8 mouse cellular contexts compared by ENCODE assay signal in genomic region chr19:19110793-19111427, GRCm38 (mm10). TPM values are rescaled to one million over a fixed set of nuclear protein-coding genes. Genes with fewer than 3 reads are reported as not detected.
A peak's percentile ranks its signal among the peaks of the same experiment; 100 is the strongest.
DNase-seq lines count a peak whose midpoint lies in the region; ATAC-seq and TF ChIP-seq lines count a peak whose summit lies in the region.

Gene Rorb, minus strand, starts transcription at chr19:19111196.

- H3K36me3 ChIP-seq in E14TG2a.4 (ENCODE audit: insufficient read depth, low read length), result no peaks in the 10 kb centered on the region
- H3K36me3 ChIP-seq in forebrain, embryonic 14.5 days (ENCODE audit: control insufficient read depth, insufficient read depth, low read length), result no peaks in the 10 kb centered on the region
- H3K36me3 ChIP-seq in liver, embryonic 13.5 days, result no peaks in the 10 kb centered on the region
- H3K36me3 ChIP-seq in neural tube, embryonic 13.5 days, result no peaks in the 10 kb centered on the region

- peak; percentile 95 for DNase-seq in forebrain, embryonic 14.5 days (ENCODE audit: low spot score)
- DNase-seq in heart, postnatal 10 days, result peak; percentile 87
- peak; percentile 67 to 83 for DNase-seq in kidney, postnatal 36 days
- DNase-seq in liver, embryonic 13.5 days, result peak; percentile 34
- peak; percentile 22 for DNase-seq in thymus, postnatal 25 days

- H3K9me3 ChIP-seq in E14TG2a.4 (ENCODE audit: low read length), result no peaks in the 10 kb centered on the region
- H3K9me3 ChIP-seq in forebrain, embryonic 14.5 days (replicated peaks; ENCODE audit: control insufficient read depth, low read length), result no peaks in the 10 kb centered on the region
- no peaks in the 10 kb centered on the region for H3K9me3 ChIP-seq in liver, embryonic 13.5 days (replicated peaks)
- H3K9me3 ChIP-seq in neural tube, embryonic 13.5 days, result no peaks in the 10 kb centered on the region

- TF ChIP-seq CTCF in E14TG2a.4 (conservative IDR thresholded peaks at IDR 0.05; ENCODE audit: low read length), result no peak

- peak within 1 kb of the TSS; percentile 83 for H3K4me2 ChIP-seq in forebrain, embryonic 14.5 days (ENCODE audit: low read length)
- H3K4me2 ChIP-seq in liver, embryonic 13.5 days, result peak within 1 kb of the TSS; percentile 69
- peak within 1 kb of the TSS; percentile 94 for H3K4me2 ChIP-seq in neural tube, embryonic 13.5 days

- H3K27me3 ChIP-seq in E14TG2a.4 (ENCODE audit: insufficient read depth, low read length), result peaks cover 50% of the 10 kb centered on the region
- H3K27me3 ChIP-seq in forebrain, embryonic 14.5 days (replicated peaks; ENCODE audit: control insufficient read depth, insufficient read depth, low read length), result peaks cover 5% of the 10 kb centered on the region; the same call in 1 of the 2 replicates
- peaks cover 33% of the 10 kb centered on the region for H3K27me3 ChIP-seq in liver, embryonic 13.5 days
- peaks cover 23% of the 10 kb centered on the region for H3K27me3 ChIP-seq in neural tube, embryonic 13.5 days

- peak within 1 kb of the TSS; percentile 64 for H3K9ac ChIP-seq in forebrain, embryonic 14.5 days (ENCODE audit: low read length)
- H3K9ac ChIP-seq in liver, embryonic 13.5 days, result no peak within 1 kb of the TSS
- H3K9ac ChIP-seq in neural tube, embryonic 13.5 days, result peak within 1 kb of the TSS; percentile 76

- H3K27ac ChIP-seq in forebrain, embryonic 14.5 days (ENCODE audit: low read depth, low read length), result peak within 1 kb of the TSS; percentile 65; the same call in 1 of the 2 replicates
- no peak within 1 kb of the TSS for H3K27ac ChIP-seq in liver, embryonic 13.5 days
- H3K27ac ChIP-seq in neural tube, embryonic 13.5 days (replicated peaks), result peak within 1 kb of the TSS; percentile 69

- ATAC-seq in cerebellum, adult (ENCODE audit: insufficient number of reproducible peaks, low FRiP score, low TSS enrichment), result peak; percentile 81
- peak; percentile 98 for ATAC-seq in forebrain, embryonic 14.5 days
- peak; percentile 93 for ATAC-seq in liver, embryonic 13.5 days (ENCODE audit: low read depth)
- ATAC-seq in neural tube, embryonic 13.5 days (ENCODE audit: low read depth), result peak; percentile 97

- under 1% methylated on average over 25 of the region's 25 CpGs for WGBS in forebrain, embryonic 14.5 days
- WGBS in liver, embryonic 13.5 days (ENCODE audit: insufficient replicate concordance), result 0% methylated on average over 25 of the region's 25 CpGs
- under 1% methylated on average over 25 of the region's 25 CpGs for WGBS in neural tube, embryonic 13.5 days

- H3K4me3 ChIP-seq in E14TG2a.4 (replicated peaks; ENCODE audit: low read length), result peak within 1 kb of the TSS; percentile 73
- peak within 1 kb of the TSS; percentile 57 for H3K4me3 ChIP-seq in forebrain, embryonic 14.5 days (ENCODE audit: low read depth, low read length)
- H3K4me3 ChIP-seq in liver, embryonic 13.5 days (replicated peaks), result peak within 1 kb of the TSS; percentile 43
- peak within 1 kb of the TSS; percentile 64 for H3K4me3 ChIP-seq in neural tube, embryonic 13.5 days

- intact Hi-C loops in heart, postnatal 10 days (cut with DNase I), result no loop called here

- peaks cover 22% of the 10 kb centered on the region for H3K4me1 ChIP-seq in E14TG2a.4 (replicated peaks; ENCODE audit: low read depth, low read length)
- H3K4me1 ChIP-seq in forebrain, embryonic 14.5 days (ENCODE audit: control insufficient read depth, insufficient read depth, low read length), result peaks cover 20% of the 10 kb centered on the region
- peaks cover 11% of the 10 kb centered on the region for H3K4me1 ChIP-seq in liver, embryonic 13.5 days (replicated peaks)
- peaks cover 30% of the 10 kb centered on the region for H3K4me1 ChIP-seq in neural tube, embryonic 13.5 days (replicated peaks)

RNA-seq across cellular contexts. Expression of gene Rorb, which starts in this region (rescaled TPM):
- polyA plus RNA-seq in forebrain, embryonic 14.5 days (2014; fragmentation: Nextera tagmentation; extraction: Ambion mirVana), result 6.3 and 11.6 TPM in 2 replicates
- total RNA-seq in heart, postnatal 10 days (2021), result under 1 TPM; 0.14 to 0.47 TPM
- polyA plus RNA-seq in liver, embryonic 13.5 days (2015; fragmentation: Nextera tagmentation; extraction: Ambion mirVana), result 0.01 and 0.03 TPM in 2 replicates
- polyA plus RNA-seq in neural tube, embryonic 13.5 days (2015; fragmentation: Nextera tagmentation; extraction: Ambion mirVana), result 8.0 and 10.2 TPM in 2 replicates

Comparison
In these comparisons a context has a peak if more than half of its experiments do, and no peak if none do; other contexts are left out.
1. Peak in DNase-seq in heart, postnatal 10 days; RNA of the gene not detected or under 1 TPM.
2. Peak in DNase-seq, ATAC-seq, H3K4me3 ChIP-seq and H3K4me2 ChIP-seq in liver, embryonic 13.5 days; RNA of the gene not detected or under 1 TPM.
3. DNase-seq: peak in every context shown above with its lines; median percentile 95 in forebrain, embryonic 14.5 days; 87 in heart, postnatal 10 days; 75 in kidney, postnatal 36 days; 34 in liver, embryonic 13.5 days; 22 in thymus, postnatal 25 days.